Comparison of ENCODE assay signal across 10 mouse cellular contexts in genomic region chr3:86572519-86573244, GRCm38 (mm10). TPM values are rescaled to one million over a fixed set of nuclear protein-coding genes. Genes with fewer than 3 reads are reported as not detected.
"Had no signal": no experiment of that assay in that cellular context is flagged by ENCODE, and none has a peak within 500 bp of the region (broad histone marks: within the 10 kb centered on the region; RNA-seq: fewer than 3 reads in every experiment).

No protein-coding gene starts in this region.

- H3K9ac ChIP-seq: kidney, embryonic 15.5 days; limb, embryonic 13.5 days; liver, embryonic 14.5 days had no signal

- H3K27me3 ChIP-seq: kidney, embryonic 15.5 days; limb, embryonic 13.5 days had no signal

- ATAC-seq: lung, postnatal 0 days had no signal

- H3K36me3 ChIP-seq: kidney, embryonic 15.5 days; limb, embryonic 13.5 days had no signal

- H3K9me3 ChIP-seq: kidney, embryonic 15.5 days; limb, embryonic 13.5 days had no signal

- H3K4me2 ChIP-seq: kidney, embryonic 15.5 days; limb, embryonic 13.5 days had no signal

- H3K4me3 ChIP-seq: kidney, embryonic 15.5 days; limb, embryonic 13.5 days had no signal

- DNase-seq: kidney, postnatal 14 days; left cerebral cortex, postnatal 4 days; lung, adult 2 months; lung, postnatal 36 days; thymus, postnatal 4 days had no signal

- H3K4me1 ChIP-seq: kidney, embryonic 15.5 days had no signal

- H3K27ac ChIP-seq: kidney, embryonic 15.5 days; limb, embryonic 13.5 days; liver, embryonic 14.5 days; stomach, postnatal 0 days had no signal

RNA-seq across cellular contexts. Expression of gene Mab21l2, which starts 24.3 kb away (rescaled TPM):
- polyA plus RNA-seq: lung, postnatal 0 days had no signal
